Mouse (Mus musculus): ENCODE results near the gene Mindy1. TPM values are rescaled to one million over a fixed set of nuclear protein-coding genes. Genes with fewer than 3 reads are reported as not detected.

The Mindy1 gene
- polyA plus RNA-seq (2015; fragmentation: Nextera tagmentation; extraction: Ambion mirVana) = 41.4 and 42.8 TPM in 2 replicates

- DNase-seq (peak; percentile 99), ATAC-seq (peak; percentile 82)
- H3K4me1 ChIP-seq (ENCODE audit: insufficient read depth) = peaks cover 34% of the 10 kb centered on the region
- WGBS (ENCODE audit: insufficient replicate concordance) = 1% methylated on average over 52 of the region's 53 CpGs
- 0 out of 2 replicates have a peak, but pooled peaks have one; percentile 49 for TF ChIP-seq EP300 (IDR thresholded peaks at IDR 0.05; ENCODE audit: low read depth)
- peak; percentile 63 for TF ChIP-seq CTCF (IDR thresholded peaks at IDR 0.05; ENCODE audit: low read depth)
- H3K27me3 ChIP-seq (ENCODE audit: insufficient read depth, low read length) = no peaks in the 10 kb centered on the region
- H3K36me3 ChIP-seq (replicated peaks; ENCODE audit: insufficient read depth, low read length) = 0 out of 2 replicates have a peak, but pooled peaks cover 2% of the 10 kb centered on the region
- no peaks in the 10 kb centered on the region for H3K9me3 ChIP-seq (ENCODE audit: low read length)
- H3K4me2 ChIP-seq (ENCODE audit: low read depth, low read length) = peak within 1 kb of the TSS; percentile 83
- H3K4me3 ChIP-seq (ENCODE audit: low read depth, low read length) = peak within 1 kb of the TSS; percentile 74
- H3K9ac ChIP-seq (replicated peaks) = peak within 1 kb of the TSS; percentile 86
- H3K27ac ChIP-seq (ENCODE audit: low read depth) = peak within 1 kb of the TSS; percentile 98
These were observed at the start of gene Mindy1, which contains the start of gene Prune1 for GRCm38 (mm10) chr3:95281216-95282126. Gene Mindy1 (plus strand): TSS chr3:95281345. Gene Prune1 (minus strand): TSS chr3:95282076.

GRCm38 (mm10) chr3:95232771-95233170, 48.4 kb upstream of the Mindy1 start:
- Histone ChIP-seq H3K27ac (ENCODE audit: low read depth) (peak overlapping the region; percentile 30; the same call in 1 of the 2 replicates), H3K27me3 (ENCODE audit: insufficient read depth, low read length) (no peaks in the 10 kb centered on the region), H3K4me2 (ENCODE audit: low read depth, low read length) (no peak overlapping the region), H3K4me3 (ENCODE audit: low read depth, low read length) (no peak overlapping the region), H3K9ac (replicated peaks) (no peak overlapping the region), H3K36me3 (replicated peaks; ENCODE audit: insufficient read depth, low read length) (peaks cover 48% of the 10 kb centered on the region), H3K4me1 (ENCODE audit: insufficient read depth) (peaks cover 28% of the 10 kb centered on the region), H3K9me3 (ENCODE audit: low read length) (no peaks in the 10 kb centered on the region)
- WGBS (ENCODE audit: insufficient replicate concordance) = 68% methylated on average over 7 of the region's 7 CpGs
- ATAC-seq (no peak), DNase-seq (no peak)
- TF ChIP-seq EP300 (IDR thresholded peaks at IDR 0.05; ENCODE audit: low read depth) (no peak), CTCF (IDR thresholded peaks at IDR 0.05; ENCODE audit: low read depth) (no peak)

GRCm38 (mm10) chr3:95233303-95233980, 47.7 kb upstream of the Mindy1 start:
- WGBS (ENCODE audit: insufficient replicate concordance) = 85% methylated on average over 16 of the region's 16 CpGs
- H3K4me3 ChIP-seq (ENCODE audit: low read depth, low read length) = no peak overlapping the region
- no peak overlapping the region for H3K9ac ChIP-seq (replicated peaks)
- ATAC-seq (no peak), DNase-seq (no peak)
- TF ChIP-seq EP300 (IDR thresholded peaks at IDR 0.05; ENCODE audit: low read depth) (no peak), CTCF (IDR thresholded peaks at IDR 0.05; ENCODE audit: low read depth) (no peak)
- H3K4me2 ChIP-seq (ENCODE audit: low read depth, low read length) = no peak overlapping the region
- H3K27me3 ChIP-seq (ENCODE audit: insufficient read depth, low read length) = no peaks in the 10 kb centered on the region
- no peaks in the 10 kb centered on the region for H3K9me3 ChIP-seq (ENCODE audit: low read length)
- no peak overlapping the region for H3K27ac ChIP-seq (ENCODE audit: low read depth)
- peaks cover 28% of the 10 kb centered on the region for H3K4me1 ChIP-seq (ENCODE audit: insufficient read depth)
- peaks cover 48% of the 10 kb centered on the region for H3K36me3 ChIP-seq (replicated peaks; ENCODE audit: insufficient read depth, low read length)

- no peaks in the 10 kb centered on the region for H3K27me3 ChIP-seq (ENCODE audit: insufficient read depth, low read length)
- H3K36me3 ChIP-seq (replicated peaks; ENCODE audit: insufficient read depth, low read length) = peaks cover 48% of the 10 kb centered on the region
- H3K27ac ChIP-seq (ENCODE audit: low read depth) = no peak overlapping the region
- no peak overlapping the region for H3K9ac ChIP-seq (replicated peaks)
- no peaks in the 10 kb centered on the region for H3K9me3 ChIP-seq (ENCODE audit: low read length)
- DNase-seq (no peak), ATAC-seq (no peak)
- 86% methylated on average over 23 of the region's 23 CpGs for WGBS (ENCODE audit: insufficient replicate concordance)
- TF ChIP-seq CTCF (IDR thresholded peaks at IDR 0.05; ENCODE audit: low read depth) (no peak), EP300 (IDR thresholded peaks at IDR 0.05; ENCODE audit: low read depth) (no peak)
- H3K4me2 ChIP-seq (ENCODE audit: low read depth, low read length) = no peak overlapping the region
- peaks cover 20% of the 10 kb centered on the region for H3K4me1 ChIP-seq (ENCODE audit: insufficient read depth)
- no peak overlapping the region for H3K4me3 ChIP-seq (ENCODE audit: low read depth, low read length)
These were observed 45.5 kb upstream of the Mindy1 start for GRCm38 (mm10) chr3:95235386-95236301.

GRCm38 (mm10) chr3:95237541-95238099, 43.5 kb upstream of the Mindy1 start:
- Histone ChIP-seq H3K36me3 (replicated peaks; ENCODE audit: insufficient read depth, low read length) (peaks cover 40% of the 10 kb centered on the region), H3K9ac (replicated peaks) (no peak overlapping the region), H3K4me1 (ENCODE audit: insufficient read depth) (peaks cover under 1% of the 10 kb centered on the region; the same call in 1 of the 2 replicates), H3K4me2 (ENCODE audit: low read depth, low read length) (no peak overlapping the region), H3K27ac (ENCODE audit: low read depth) (no peak overlapping the region), H3K4me3 (ENCODE audit: low read depth, low read length) (no peak overlapping the region), H3K27me3 (ENCODE audit: insufficient read depth, low read length) (no peaks in the 10 kb centered on the region), H3K9me3 (ENCODE audit: low read length) (no peaks in the 10 kb centered on the region)
- peak; percentile 50; the same call in 1 of the 2 replicates for ATAC-seq
- TF ChIP-seq CTCF (IDR thresholded peaks at IDR 0.05; ENCODE audit: low read depth) (no peak), EP300 (IDR thresholded peaks at IDR 0.05; ENCODE audit: low read depth) (no peak)
- no peak for DNase-seq
- WGBS (ENCODE audit: insufficient replicate concordance) = 80% methylated on average over 8 of the region's 8 CpGs

Measured in liver, postnatal 0 days (tissue).